Mouse (Mus musculus): ENCODE data around the gene Tardbp. TPM values are rescaled to one million over a fixed set of nuclear protein-coding genes. Genes with fewer than 3 reads are reported as not detected.

Gene Tardbp
- total and polyA plus RNA-seq, 3 experiments: 211 to 455 TPM; not detected in 1

GRCm38 (mm10) chr4:148591171-148591630 lies 35.6 kb downstream of the Tardbp start, which contains the start of gene Srm (continued):
- peak; percentile 95 for TF ChIP-seq USF1 (IDR thresholded peaks at IDR 0.05; ENCODE audit: low read depth, low read length)
- no peak for TF ChIP-seq TAL1 (IDR thresholded peaks at IDR 0.05; ENCODE audit: low read length)

- H3K9me3 ChIP-seq (replicated peaks; ENCODE audit: insufficient read depth, low read length): no peaks in the 10 kb centered on the region
- TF ChIP-seq ELF1 (IDR thresholded peaks at IDR 0.05; ENCODE audit: low read depth, low read length) (no peak), ZKSCAN1 (IDR thresholded peaks at IDR 0.05; ENCODE audit: low read depth, low read length) (no peak), CTCF (IDR thresholded peaks at IDR 0.05 in 2 of 3, conservative IDR thresholded peaks at IDR 0.05 in 1 of 3; ENCODE audit: control insufficient read depth in 1 of 3, insufficient read depth in 1 of 3, low read depth in 2 of 3, low read length in 3 of 3, poor library complexity in 1 of 3, severe bottlenecking in 1 of 3) (no peak), SIN3A (IDR thresholded peaks at IDR 0.05; ENCODE audit: low read length) (peak; percentile 84; the same call in 1 of the 2 replicates), USF2 (IDR thresholded peaks at IDR 0.05; ENCODE audit: borderline replicate concordance in 1 of 2, insufficient read depth in 1 of 2, low read depth in 1 of 2, low read length in 2 of 2) (no peak), MEF2A (IDR thresholded peaks at IDR 0.05; ENCODE audit: extremely low read depth, insufficient replicate concordance, low read depth, low read length, poor library complexity, severe bottlenecking) (no peak), JUND (IDR thresholded peaks at IDR 0.05; ENCODE audit: low read depth, low read length) (no peak), CHD1 (IDR thresholded peaks at IDR 0.05; ENCODE audit: low read depth, low read length) (0 out of 2 replicates have a peak, but pooled peaks have one; percentile 84), MAZ (IDR thresholded peaks at IDR 0.05; ENCODE audit: low read depth, low read length) (no peak), NELFE (IDR thresholded peaks at IDR 0.05; ENCODE audit: low read depth, low read length) (peak; percentile 16; the same call in 1 of the 2 replicates), ETS1 (IDR thresholded peaks at IDR 0.05; ENCODE audit: low read depth, low read length) (peak; percentile 53; the same call in 1 of the 2 replicates), GABPA (IDR thresholded peaks at IDR 0.05; ENCODE audit: low read depth, low read length) (no peak), MYC (IDR thresholded peaks at IDR 0.05; ENCODE audit: low read depth, low read length) (no peak), UBTF (IDR thresholded peaks at IDR 0.05; ENCODE audit: borderline replicate concordance, insufficient read depth, low read depth, low read length) (0 out of 2 replicates have a peak, but pooled peaks have one; percentile 9), TBP (IDR thresholded peaks at IDR 0.05; ENCODE audit: low read depth, low read length) (peak; percentile 79), MAX (IDR thresholded peaks at IDR 0.05; ENCODE audit: low read length) (no peak), POLR2AphosphoS5 (IDR thresholded peaks at IDR 0.05; ENCODE audit: borderline replicate concordance, low read depth, low read length) (no peak), MYB (IDR thresholded peaks at IDR 0.05; ENCODE audit: low read depth, low read length) (no peak), ZNF384 (IDR thresholded peaks at IDR 0.05; ENCODE audit: low read depth, low read length) (peak; percentile 87), E2F4 (IDR thresholded peaks at IDR 0.05; ENCODE audit: borderline replicate concordance, low read depth, low read length) (peak; percentile 70; the same call in 1 of the 2 replicates), NRF1 (IDR thresholded peaks at IDR 0.05; ENCODE audit: insufficient read depth, low read depth, low read length, poor library complexity, severe bottlenecking) (no peak)
- peaks cover 11 to 16% of the 10 kb centered on the region in 2 experiments; a peak in 3 of 4 replicates for H3K36me3 ChIP-seq (ENCODE audit: control insufficient read depth in 1 of 2, insufficient read depth in 2 of 2, low read length in 2 of 2)
- H3K4me3 ChIP-seq (ENCODE audit: control insufficient read depth in 1 of 2, insufficient read depth in 1 of 2, low read depth in 2 of 2, low read length in 2 of 2): peak overlapping the region; percentile 53 to 56
- peak overlapping the region; percentile 97 for H3K27ac ChIP-seq (ENCODE audit: control insufficient read depth, low read depth, low read length)
- H3K79me2 ChIP-seq (ENCODE audit: control insufficient read depth, insufficient read depth, low read length, poor library complexity): peaks cover 28% of the 10 kb centered on the region
- H3K9ac ChIP-seq (ENCODE audit: control insufficient read depth, low read depth, low read length, poor library complexity, severe bottlenecking): peak overlapping the region; percentile 83
- H3K4me1 ChIP-seq (ENCODE audit: control insufficient read depth in 1 of 2, insufficient read depth in 2 of 2, low read length in 2 of 2): peaks cover 5 to 36% of the 10 kb centered on the region in 2 experiments
- no peaks in the 10 kb centered on the region for H3K27me3 ChIP-seq (ENCODE audit: control insufficient read depth in 1 of 2, insufficient read depth in 2 of 2, low read length in 2 of 2)
- DNase-seq (ENCODE audit: low read depth, low spot score): peak; percentile 84
Observed at GRCm38 (mm10) chr4:148590421-148591170, 36.2 kb downstream of the Tardbp start.

All from MEL (cell line).